Mouse (Mus musculus) G1E (cell line): ENCODE results near the gene Scfd2.

Experiments used
- CTCF ChIP-seq: IDR thresholded peaks from 2 replicates; pipeline ENCODE4 v1.5.1; 2012; ENCODE audit warnings: low read depth, low read length, inconsistent platforms, mixed read lengths
- GATA1 ChIP-seq: IDR thresholded peaks from 2 replicates; pipeline ENCODE4 v1.6.1; 2012; ENCODE audit warnings: borderline replicate concordance, low read length, inconsistent platforms, mixed read lengths
- GATA2 ChIP-seq: IDR thresholded peaks from 2 replicates; pipeline ENCODE4 v1.6.1; 2012; ENCODE audit warnings: low read depth, low read length, inconsistent platforms, borderline replicate concordance
- POLR2AphosphoS5 ChIP-seq: IDR thresholded peaks from 2 replicates; pipeline ENCODE4 v1.6.1; 2012; ENCODE audit warnings: low read depth, low read length, inconsistent platforms; ENCODE audit not compliant: insufficient replicate concordance
- TAL1 ChIP-seq: conservative IDR thresholded peaks from 2 replicates; pipeline ENCODE4 v1.6.1; 2012; ENCODE audit warnings: low read depth, low read length, inconsistent platforms, mixed read lengths

- TF ChIP-seq GATA1, result no peak
- no peak for TF ChIP-seq CTCF
- no peak for TF ChIP-seq GATA2
- TF ChIP-seq TAL1, result no peak
- TF ChIP-seq POLR2AphosphoS5, result no peak
These were observed 274.9 kb downstream of the Scfd2 start for GRCm38 (mm10) chr5:74256705-74257104.
